Mouse (Mus musculus) olfactory bulb, adult 2 months (tissue): ENCODE measurements around the gene Zfp994.
"Not testable (repeated sequence)": the region's sequence is repeated elsewhere in the genome, so short reads cannot be mapped to it uniquely, and the experiment has no call there.

Experiments
- CTCF ChIP-seq: fragments of 200-500 bp; IDR thresholded peaks from 2 replicates; pipeline ENCODE4 v1.5.1; 2012; ENCODE audit warnings: low read depth, mild to moderate bottlenecking, low read length, moderate library complexity; ENCODE audit not compliant: insufficient read depth
- POLR2A ChIP-seq: fragments of 200-500 bp; IDR thresholded peaks from 2 replicates; pipeline ENCODE4 v1.6.1; 2012; ENCODE audit warnings: mild to moderate bottlenecking, low read depth, low read length, moderate library complexity; ENCODE audit not compliant: insufficient read depth

GRCm38 (mm10) chr17:22225422-22226012 lies at the start of gene Zfp994:
- not testable (repeated sequence) for TF ChIP-seq CTCF
- TF ChIP-seq POLR2A, result 0 out of 2 replicates have a peak, but pooled peaks have one; percentile 37
